Mouse (Mus musculus) liver, embryonic 11.5 days (tissue): ENCODE measurements around the gene Gm17606. TPM values are rescaled to one million over a fixed set of nuclear protein-coding genes. Genes with fewer than 3 reads are reported as not detected.
A peak's percentile ranks its signal among the peaks of the same experiment; 100 is the strongest.
"Not testable (repeated sequence)": the region's sequence is repeated elsewhere in the genome, so short reads cannot be mapped to it uniquely, and the experiment has no call there.

Experiments
- ATAC-seq: fragments of 200-750 bp; cut with Nextera tagmentation; replicated peaks from 2 replicates; pipeline ENCODE4 v1.8.0; 2017; ENCODE audit warnings: moderate number of reproducible peaks, mild to moderate bottlenecking, moderate TSS enrichment, moderate library complexity; ENCODE audit not compliant: low FRiP score
- DNase-seq: peaks from one replicate; pipeline ENCODE4 v3.0.0-alpha.2; 2017; ENCODE audit warnings: low spot score
- H3K27ac ChIP-seq: fragments of 300-500 bp; sonication (generic); 2 replicates; pipeline ENCODE4 v1.5.1; 2014; ENCODE audit warnings: mild to moderate bottlenecking, low read depth, low read length, control low read depth
- H3K27me3 ChIP-seq: fragments of 300-500 bp; sonication (generic); replicated peaks from 2 replicates; pipeline ENCODE4 v1.6.1; 2014; ENCODE audit warnings: low read length, mixed read lengths; ENCODE audit not compliant: control insufficient read depth, insufficient read depth
- H3K36me3 ChIP-seq: fragments of 300-500 bp; sonication (generic); 2 replicates; pipeline ENCODE4 v1.6.1; 2014; ENCODE audit warnings: mild to moderate bottlenecking, low read length, moderate library complexity, mixed read lengths; ENCODE audit not compliant: control insufficient read depth, insufficient read depth
- H3K4me1 ChIP-seq: fragments of 300-500 bp; sonication (generic); replicated peaks from 2 replicates; pipeline ENCODE4 v1.6.1; 2014; ENCODE audit warnings: low read length, mixed read lengths; ENCODE audit not compliant: control insufficient read depth, insufficient read depth
- H3K4me2 ChIP-seq: fragments of 300-500 bp; sonication (generic); 2 replicates; pipeline ENCODE4 v1.6.1; 2014; ENCODE audit warnings: mild to moderate bottlenecking, control low read depth, moderate library complexity
- H3K4me3 ChIP-seq: fragments of 300-500 bp; sonication (generic); 2 replicates; pipeline ENCODE4 v1.5.1; 2014; ENCODE audit warnings: low read depth, low read length, control low read depth
- H3K9ac ChIP-seq: fragments of 300-500 bp; sonication (generic); 2 replicates; pipeline ENCODE4 v1.6.1; 2014; ENCODE audit warnings: low read depth, low read length, control low read depth
- H3K9me3 ChIP-seq: fragments of 300-500 bp; sonication (generic); 2 replicates; pipeline ENCODE4 v1.6.1; 2016; ENCODE audit warnings: low read length, inconsistent platforms, mixed read lengths; ENCODE audit not compliant: control insufficient read depth
- WGBS: fragments of 180-500 bp; shearing (Covaris S2); extraction: QIAGEN DNeasy Blood & Tissue Kit; methylation state at CpG from one replicate; pipeline ENCODE4 v1.1.7; 2014; 5-methylcytosine and 5-hydroxymethylcytosine counted together
- polyA plus RNA-seq: library from polyadenylated mRNA; unstranded; fragments of >200 nt; fragmentation: Nextera tagmentation; extraction: Ambion mirVana; gene quantifications from 2 replicates; pipeline ENCODE4 v1.2.1, GENCODE M21; 2014

Gm17606 gene
- polyA plus RNA-seq, 1 experiment from 2014 or later, result not detected

- no peaks in the 10 kb centered on the region for H3K27me3 ChIP-seq
- peak overlapping the region; percentile 92 for H3K9ac ChIP-seq
- peak overlapping the region; percentile 72 for H3K4me2 ChIP-seq
- WGBS, result under 1% methylated on average over 46 of the region's 46 CpGs
- no peaks in the 10 kb centered on the region; the same call in 1 of the 2 replicates for H3K36me3 ChIP-seq
- DNase-seq (peak; percentile 88), ATAC-seq (peak; percentile 98)
- H3K4me1 ChIP-seq, result peaks cover 17% of the 10 kb centered on the region
- H3K4me3 ChIP-seq, result peak overlapping the region; percentile 73
- peak overlapping the region; percentile 95 for H3K27ac ChIP-seq
- H3K9me3 ChIP-seq, result no peaks in the 10 kb centered on the region
Observed at GRCm38 (mm10) chr14:54603038-54603654, 37.6 kb upstream of the Gm17606 start.

DNA sequence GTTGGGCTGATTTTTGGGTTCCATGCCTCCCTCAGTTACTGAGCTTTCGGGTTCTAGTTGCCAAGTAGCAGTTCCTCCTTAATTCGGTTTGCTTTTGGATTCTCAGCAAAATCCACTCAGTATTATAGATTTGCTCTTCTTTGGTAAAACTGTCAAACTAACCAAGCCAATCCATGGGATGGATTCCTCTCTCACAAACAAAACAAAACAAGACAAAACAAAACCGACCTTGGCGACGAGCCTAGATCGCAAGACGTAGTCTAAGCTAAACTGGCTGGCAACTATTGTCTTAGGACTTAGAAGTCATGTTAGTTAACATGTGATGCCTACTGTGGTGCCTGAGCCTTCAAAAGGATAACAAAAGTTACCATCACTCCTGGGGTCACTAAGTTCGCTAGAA lies 37.1 kb upstream of the Gm17606 start:
- peak overlapping the region; percentile 92 for H3K9ac ChIP-seq

DNA sequence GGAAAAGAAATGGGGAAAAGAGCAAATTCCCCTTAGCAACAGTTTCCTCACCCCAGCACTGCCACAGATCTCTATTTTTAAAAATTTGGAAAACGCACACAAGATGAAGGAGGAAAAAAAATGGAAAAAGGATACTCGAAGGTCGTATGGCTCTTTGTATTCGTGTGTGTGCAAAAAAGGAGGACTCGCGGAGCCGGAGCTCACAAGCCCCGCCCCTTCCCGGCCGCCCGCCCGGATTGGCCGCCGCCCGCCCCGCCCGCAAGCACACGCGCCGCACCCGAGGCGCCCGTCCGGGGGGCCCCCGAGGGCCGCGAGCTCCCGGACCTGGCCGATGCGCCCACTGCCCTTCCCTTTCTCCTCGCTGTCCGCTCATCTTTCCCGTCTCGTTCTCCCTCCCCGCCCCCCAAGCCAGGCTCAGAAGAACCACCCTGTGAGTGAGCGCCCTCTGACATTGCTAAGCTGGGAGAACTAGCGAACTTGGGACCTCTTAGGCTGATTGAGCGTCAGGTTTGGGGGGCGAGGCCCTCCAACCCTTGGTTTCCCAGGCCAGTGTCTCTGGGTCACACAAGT lies 34.9 kb upstream of the Gm17606 start, which contains the start of gene 4931414P19Rik:
Gene 4931414P19Rik, minus strand, starts transcription at position 242 of the 570 bp plus-strand sequence.
- Histone ChIP-seq H3K4me3 (peak within 1 kb of the TSS; percentile 61), H3K4me1 (peaks cover 17% of the 10 kb centered on the region), H3K36me3 (no peaks in the 10 kb centered on the region), H3K27ac (peak within 1 kb of the TSS; percentile 84; the same call in 1 of the 2 replicates), H3K9ac (peak within 1 kb of the TSS; percentile 78), H3K9me3 (no peaks in the 10 kb centered on the region), H3K27me3 (no peaks in the 10 kb centered on the region), H3K4me2 (peak within 1 kb of the TSS; percentile 76)
- under 1% methylated on average over 36 of the region's 39 CpGs for WGBS
- ATAC-seq (peak; percentile 51), DNase-seq (peak; percentile 82)

More for the DNA sequence above, 37.1 kb upstream of the Gm17606 start:
- Histone ChIP-seq H3K27me3 (no peaks in the 10 kb centered on the region), H3K36me3 (no peaks in the 10 kb centered on the region; the same call in 1 of the 2 replicates), H3K27ac (peak overlapping the region; percentile 95), H3K9me3 (no peaks in the 10 kb centered on the region), H3K4me2 (peak overlapping the region; percentile 72), H3K4me3 (peak overlapping the region; percentile 73), H3K4me1 (peaks cover 17% of the 10 kb centered on the region)
- no peak for DNase-seq
- 84% methylated on average over 8 of the region's 8 CpGs for WGBS
- no peak for ATAC-seq

DNA sequence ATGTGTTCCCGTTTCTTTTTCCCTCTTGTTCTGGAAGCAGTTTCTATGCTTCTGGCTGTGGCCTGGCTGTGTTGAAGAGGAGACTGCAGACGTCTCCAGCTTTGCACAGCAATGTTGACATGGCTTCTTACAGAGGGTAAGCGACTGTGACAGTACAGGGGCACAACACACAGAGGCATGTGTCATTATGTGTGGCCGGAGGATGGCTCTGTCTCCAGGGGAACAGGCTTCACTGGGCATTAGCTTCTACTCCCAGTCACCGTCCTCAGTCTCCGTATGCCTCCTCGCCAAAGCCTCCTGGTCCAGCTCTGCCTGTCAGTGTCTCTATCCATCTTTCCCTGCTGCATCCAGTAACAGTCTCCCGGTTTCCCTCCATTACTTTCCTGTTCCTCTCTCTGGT lies 33.5 kb upstream of the Gm17606 start:
- Histone ChIP-seq H3K4me3 (no peak overlapping the region), H3K36me3 (peaks cover 4% of the 10 kb centered on the region; the same call in 1 of the 2 replicates), H3K4me1 (peaks cover 12% of the 10 kb centered on the region), H3K27ac (no peak overlapping the region), H3K4me2 (no peak overlapping the region), H3K9me3 (no peaks in the 10 kb centered on the region), H3K9ac (no peak overlapping the region), H3K27me3 (no peaks in the 10 kb centered on the region)
- WGBS, result 62% methylated on average over 8 of the region's 8 CpGs
- ATAC-seq, result no peak
- no peak for DNase-seq

DNA sequence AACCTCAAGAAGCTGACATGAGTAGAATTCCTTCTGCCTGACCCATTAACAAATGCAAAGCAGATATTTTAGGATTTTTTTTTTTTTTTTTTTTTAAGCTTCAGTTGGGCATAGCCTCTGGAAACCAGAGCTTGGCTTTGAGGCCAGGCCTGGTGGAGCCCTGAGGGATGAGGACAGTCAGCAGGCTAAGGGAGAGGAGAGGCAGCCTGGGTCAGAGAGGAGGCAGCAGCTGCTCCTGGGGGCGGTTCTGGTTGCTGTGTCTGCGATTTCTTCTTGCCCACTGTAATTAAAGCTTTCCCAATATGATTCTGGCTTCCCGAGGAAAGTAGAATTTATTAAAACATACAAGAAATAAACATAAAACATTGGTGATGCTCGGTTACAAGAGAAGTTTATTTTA lies 31.5 kb upstream of the Gm17606 start:
- no peak overlapping the region for H3K27ac ChIP-seq
- peaks cover 1% of the 10 kb centered on the region; the same call in 1 of the 2 replicates for H3K4me1 ChIP-seq
- H3K9me3 ChIP-seq, result no peaks in the 10 kb centered on the region
- WGBS, result 71% methylated on average over 4 of the region's 4 CpGs
- no peak overlapping the region for H3K9ac ChIP-seq
- H3K27me3 ChIP-seq, result no peaks in the 10 kb centered on the region
- peaks cover 14% of the 10 kb centered on the region for H3K36me3 ChIP-seq
- no peak overlapping the region for H3K4me3 ChIP-seq
- ATAC-seq (no peak), DNase-seq (no peak)
- no peak overlapping the region for H3K4me2 ChIP-seq

DNA sequence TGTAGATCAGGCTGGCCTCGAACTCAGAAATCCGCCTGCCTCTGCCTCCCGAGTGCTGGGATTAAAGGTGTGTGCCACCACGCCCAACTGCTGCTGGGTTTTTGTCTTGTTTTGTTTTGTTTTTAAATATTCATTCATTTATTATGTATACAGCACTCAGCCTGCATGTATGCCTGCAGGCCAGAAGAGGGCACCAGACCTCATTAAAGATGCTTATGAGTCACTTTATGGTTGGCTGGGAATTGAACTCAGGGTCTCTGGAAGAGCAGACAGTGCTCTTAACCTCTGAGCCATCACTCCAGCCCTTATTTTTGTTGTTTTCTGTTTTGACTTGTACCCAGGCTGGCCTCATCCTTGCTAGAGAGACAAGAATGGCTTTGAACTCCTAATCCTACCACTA lies 30.8 kb upstream of the Gm17606 start:
- Histone ChIP-seq H3K9me3 (no peaks in the 10 kb centered on the region), H3K9ac (no peak overlapping the region), H3K36me3 (peaks cover 16% of the 10 kb centered on the region), H3K4me3 (no peak overlapping the region), H3K4me2 (no peak overlapping the region), H3K27me3 (no peaks in the 10 kb centered on the region), H3K4me1 (no peaks in the 10 kb centered on the region), H3K27ac (no peak overlapping the region)
- WGBS, result 71% methylated on average over 4 of the region's 4 CpGs
- ATAC-seq (no peak), DNase-seq (no peak)

- Histone ChIP-seq H3K27me3 (no peaks in the 10 kb centered on the region), H3K4me2 (no peak overlapping the region), H3K4me1 (no peaks in the 10 kb centered on the region; the same call in 1 of the 2 replicates), H3K36me3 (peaks cover 18% of the 10 kb centered on the region), H3K9me3 (no peaks in the 10 kb centered on the region), H3K9ac (no peak overlapping the region), H3K27ac (no peak overlapping the region), H3K4me3 (no peak overlapping the region)
- 84% methylated on average over 6 of the region's 6 CpGs for WGBS
- DNase-seq (no peak), ATAC-seq (no peak)
Observed at GRCm38 (mm10) chr14:54610648-54611047, 30.1 kb upstream of the Gm17606 start.

- not testable (repeated sequence) for ATAC-seq, H3K27me3 ChIP-seq, H3K4me3 ChIP-seq, H3K27ac ChIP-seq, H3K9me3 ChIP-seq, DNase-seq, H3K9ac ChIP-seq, H3K4me1 ChIP-seq, H3K4me2 ChIP-seq
- peaks cover 24% of the 10 kb centered on the region for H3K36me3 ChIP-seq
- WGBS, result 88% methylated on average over 16 of the region's 16 CpGs
Observed at GRCm38 (mm10) chr14:54614130-54614529, 26.6 kb upstream of the Gm17606 start.
